Comparison of ENCODE assay signal across 8 mouse cellular contexts in the genomic region with DNA sequence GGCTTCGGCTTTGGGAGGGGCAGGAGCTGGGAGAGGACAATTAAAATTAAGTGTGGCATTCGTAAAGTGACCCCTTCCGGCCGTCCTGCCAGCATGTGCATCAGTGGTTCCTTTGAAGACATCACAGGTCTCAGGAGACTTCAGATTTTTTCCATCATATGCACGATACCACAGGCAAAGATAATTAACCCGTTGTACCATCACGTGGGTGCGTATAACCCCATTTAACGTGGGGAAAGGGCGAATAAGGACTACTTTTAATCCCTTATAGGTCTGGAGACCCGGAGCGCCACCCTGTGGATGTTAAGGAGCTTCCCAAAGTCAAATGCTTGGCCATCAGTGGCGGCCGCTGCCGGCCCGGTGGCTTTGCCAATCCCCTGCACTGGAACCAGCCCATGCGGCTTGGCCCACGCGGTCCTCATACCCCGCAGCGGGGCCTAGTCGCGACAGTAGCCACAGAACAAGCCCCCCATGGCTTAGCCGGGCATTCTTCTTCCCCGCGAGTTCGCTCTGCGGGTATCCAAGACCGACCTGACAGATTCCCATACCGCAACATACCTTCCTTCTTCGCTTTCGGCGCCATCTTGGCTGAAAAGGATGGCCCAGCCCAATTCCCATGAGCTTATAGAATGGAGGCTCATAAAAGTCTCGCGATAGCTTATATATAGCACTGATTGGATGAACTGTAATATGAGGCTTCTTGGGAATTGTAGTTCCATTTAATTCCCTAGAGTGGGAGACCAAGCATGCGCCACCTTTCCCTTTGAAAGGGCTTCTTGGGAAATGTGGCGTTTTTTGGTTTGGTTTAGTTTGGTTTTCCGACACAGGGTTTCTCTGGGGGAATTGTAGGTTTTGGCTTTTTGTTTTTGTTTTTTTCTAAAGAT. TPM values are rescaled to one million over a fixed set of nuclear protein-coding genes. Genes with fewer than 3 reads are reported as not detected.
A peak's percentile ranks its signal among the peaks of the same experiment; 100 is the strongest.
DNase-seq lines count a peak whose midpoint lies in the region; ATAC-seq and TF ChIP-seq lines count a peak whose summit lies in the region.

A gene (minus strand): TSS at position 624 of the 884 bp plus-strand sequence.

- peak within 1 kb of the TSS; percentile 75 for H3K9ac ChIP-seq in hindbrain, postnatal 0 days (replicated peaks; ENCODE audit: low read length)

- WGBS in hindbrain, postnatal 0 days = under 1% methylated on average over 38 of the region's 38 CpGs

- peak within 1 kb of the TSS; percentile 77 for H3K4me3 ChIP-seq in hindbrain, postnatal 0 days (ENCODE audit: low read length)

- H3K27ac ChIP-seq in hindbrain, postnatal 0 days = peak within 1 kb of the TSS; percentile 95

- no peaks in the 10 kb centered on the region for H3K9me3 ChIP-seq in hindbrain, postnatal 0 days (ENCODE audit: low read length)

- DNase-seq in ZHBTc4 (ENCODE audit: low read depth, low spot score) = peak; percentile 96
- peak; percentile 69 to 77 for DNase-seq in gastrocnemius, adult 8-10 months (ENCODE audit: low spot score in 2 of 2)
- DNase-seq in hindbrain, postnatal 0 days (ENCODE audit: low spot score) = peak; percentile 98
- peak; percentile 79 to 86 for DNase-seq in left cerebral cortex, adult 18-20 months (ENCODE audit: low spot score in 2 of 2)
- peak; percentile 85 to 86 for DNase-seq in lung, postnatal 4 days
- DNase-seq in retina, postnatal 1 day = peak; percentile 98
- peak; percentile 75 for DNase-seq in thymus, postnatal 4 days

- peak; percentile 66 for TF ChIP-seq CTCF in hindbrain, postnatal 0 days (IDR thresholded peaks at IDR 0.05; ENCODE audit: low read depth)

- peak; percentile 86 for ATAC-seq in common myeloid progenitor, adult 5-6 weeks (replicated peaks; ENCODE audit: low read depth, poor library complexity, severe bottlenecking)
- peak; percentile 91 for ATAC-seq in hindbrain, postnatal 0 days

- no peaks in the 10 kb centered on the region for H3K27me3 ChIP-seq in hindbrain, postnatal 0 days (ENCODE audit: insufficient read depth, low read length)

- H3K36me3 ChIP-seq in hindbrain, postnatal 0 days (ENCODE audit: insufficient read depth, low read length) = peaks cover 22% of the 10 kb centered on the region

- peaks cover 17% of the 10 kb centered on the region for H3K4me1 ChIP-seq in hindbrain, postnatal 0 days (ENCODE audit: insufficient read depth, low read length)

- H3K4me2 ChIP-seq in hindbrain, postnatal 0 days (ENCODE audit: low read depth, low read length) = peak within 1 kb of the TSS; percentile 70

RNA-seq across cellular contexts. Expression of the gene that starts here (rescaled TPM):
- 3,236 and 3,976 TPM in 2 replicates for total RNA-seq in common myeloid progenitor, adult 5-6 weeks (2017)
- total RNA-seq in gastrocnemius, adult 8-10 months (2022) = 100 to 1,000 TPM; 671 to 835 (median 744) TPM
- 418 and 469 TPM in 2 replicates for total RNA-seq in hindbrain, postnatal 0 days (2014; rRNA removed)
- polyA plus RNA-seq in hindbrain, postnatal 0 days (2015; fragmentation: Nextera tagmentation; extraction: Ambion mirVana) = 906 and 915 TPM in 2 replicates
- total RNA-seq in left cerebral cortex, adult 18-20 months (2021) = 100 to 1,000 TPM; 729 to 741 TPM

Comparison
In these comparisons a context has a peak if more than half of its experiments do, and no peak if none do; other contexts are left out.
1. Peak in every context shown above with its lines: DNase-seq, ATAC-seq, H3K4me3 ChIP-seq and H3K27ac ChIP-seq.